Mouse (Mus musculus): Measurements from ENCODE around the gene Cdh15. TPM values are rescaled to one million over a fixed set of nuclear protein-coding genes. Genes with fewer than 3 reads are reported as not detected.

The Cdh15 gene
- polyA plus RNA-seq, 2 experiments = 23.6 to 27.1 TPM

- Histone ChIP-seq H3K9me3 (ENCODE audit: control insufficient read depth, low read length) (no peaks in the 10 kb centered on the region), H3K4me2 (replicated peaks; ENCODE audit: low read depth, low read length, severe bottlenecking) (no peak overlapping the region), H3K27me3 (ENCODE audit: control insufficient read depth, insufficient read depth, low read length) (no peaks in the 10 kb centered on the region), H3K9ac (ENCODE audit: low read depth, low read length, severe bottlenecking) (no peak overlapping the region), H3K4me3 (replicated peaks; ENCODE audit: low read length) (no peak overlapping the region), H3K4me1 (ENCODE audit: control insufficient read depth, insufficient read depth, low read length) (peaks cover 4% of the 10 kb centered on the region), H3K27ac (replicated peaks; ENCODE audit: low read depth, low read length) (no peak overlapping the region), H3K36me3 (ENCODE audit: control insufficient read depth, insufficient read depth, low read length) (no peaks in the 10 kb centered on the region)
- WGBS = 76% methylated on average over 12 of the region's 12 CpGs
- no peak for TF ChIP-seq POLR2A (IDR thresholded peaks at IDR 0.05; ENCODE audit: borderline replicate concordance, extremely low read depth, insufficient read depth, insufficient read length)
- no peak for ATAC-seq (ENCODE audit: low FRiP score, low read depth)
- no peak for DNase-seq (ENCODE audit: low spot score)
Observed at GRCm38 (mm10) chr8:122851692-122852545, 4.2 kb downstream of the Cdh15 start.

- H3K27me3 ChIP-seq (ENCODE audit: control insufficient read depth, insufficient read depth, low read length) = no peaks in the 10 kb centered on the region
- H3K4me3 ChIP-seq (replicated peaks; ENCODE audit: low read length) = no peak overlapping the region
- no peak overlapping the region for H3K4me2 ChIP-seq (replicated peaks; ENCODE audit: low read depth, low read length, severe bottlenecking)
- 83% methylated on average over 1 of the region's 1 CpGs for WGBS
- no peak overlapping the region for H3K27ac ChIP-seq (replicated peaks; ENCODE audit: low read depth, low read length)
- H3K9ac ChIP-seq (ENCODE audit: low read depth, low read length, severe bottlenecking) = no peak overlapping the region
- TF ChIP-seq POLR2A (IDR thresholded peaks at IDR 0.05; ENCODE audit: borderline replicate concordance, extremely low read depth, insufficient read depth, insufficient read length) = no peak
- DNase-seq (ENCODE audit: low spot score) = no peak
- H3K36me3 ChIP-seq (ENCODE audit: control insufficient read depth, insufficient read depth, low read length) = no peaks in the 10 kb centered on the region
- H3K4me1 ChIP-seq (ENCODE audit: control insufficient read depth, insufficient read depth, low read length) = peaks cover 4% of the 10 kb centered on the region
- H3K9me3 ChIP-seq (ENCODE audit: control insufficient read depth, low read length) = no peaks in the 10 kb centered on the region
- ATAC-seq (ENCODE audit: low FRiP score, low read depth) = no peak
Observed at GRCm38 (mm10) chr8:122852546-122852905, 4.8 kb downstream of the Cdh15 start.

GRCm38 (mm10) chr8:122853340-122853771 lies 5.6 kb downstream of the Cdh15 start:
- peaks cover 4% of the 10 kb centered on the region for H3K4me1 ChIP-seq (ENCODE audit: control insufficient read depth, insufficient read depth, low read length)
- ATAC-seq (ENCODE audit: low FRiP score, low read depth) (no peak), DNase-seq (ENCODE audit: low spot score) (no peak)
- no peaks in the 10 kb centered on the region for H3K9me3 ChIP-seq (ENCODE audit: control insufficient read depth, low read length)
- no peaks in the 10 kb centered on the region for H3K27me3 ChIP-seq (ENCODE audit: control insufficient read depth, insufficient read depth, low read length)
- TF ChIP-seq POLR2A (IDR thresholded peaks at IDR 0.05; ENCODE audit: borderline replicate concordance, extremely low read depth, insufficient read depth, insufficient read length) = no peak
- no peak overlapping the region for H3K27ac ChIP-seq (replicated peaks; ENCODE audit: low read depth, low read length)
- H3K4me2 ChIP-seq (replicated peaks; ENCODE audit: low read depth, low read length, severe bottlenecking) = no peak overlapping the region
- no peaks in the 10 kb centered on the region for H3K36me3 ChIP-seq (ENCODE audit: control insufficient read depth, insufficient read depth, low read length)
- no peak overlapping the region for H3K9ac ChIP-seq (ENCODE audit: low read depth, low read length, severe bottlenecking)
- 26% methylated on average over 11 of the region's 11 CpGs for WGBS
- no peak overlapping the region for H3K4me3 ChIP-seq (replicated peaks; ENCODE audit: low read length)

- H3K9ac ChIP-seq (ENCODE audit: low read depth, low read length, severe bottlenecking) = no peak overlapping the region
- H3K27me3 ChIP-seq (ENCODE audit: control insufficient read depth, insufficient read depth, low read length) = no peaks in the 10 kb centered on the region
- H3K9me3 ChIP-seq (ENCODE audit: control insufficient read depth, low read length) = no peaks in the 10 kb centered on the region
- no peak overlapping the region for H3K4me2 ChIP-seq (replicated peaks; ENCODE audit: low read depth, low read length, severe bottlenecking)
- DNase-seq (ENCODE audit: low spot score) = no peak
- peaks cover 4% of the 10 kb centered on the region for H3K4me1 ChIP-seq (ENCODE audit: control insufficient read depth, insufficient read depth, low read length)
- no peak overlapping the region for H3K4me3 ChIP-seq (replicated peaks; ENCODE audit: low read length)
- 74% methylated on average over 7 of the region's 7 CpGs for WGBS
- H3K36me3 ChIP-seq (ENCODE audit: control insufficient read depth, insufficient read depth, low read length) = no peaks in the 10 kb centered on the region
- H3K27ac ChIP-seq (replicated peaks; ENCODE audit: low read depth, low read length) = no peak overlapping the region
- no peak for TF ChIP-seq POLR2A (IDR thresholded peaks at IDR 0.05; ENCODE audit: borderline replicate concordance, extremely low read depth, insufficient read depth, insufficient read length)
- no peak for ATAC-seq (ENCODE audit: low FRiP score, low read depth)
Observed at GRCm38 (mm10) chr8:122854388-122854787, 6.6 kb downstream of the Cdh15 start.

- no peak overlapping the region for H3K4me2 ChIP-seq (replicated peaks; ENCODE audit: low read depth, low read length, severe bottlenecking)
- H3K36me3 ChIP-seq (ENCODE audit: control insufficient read depth, insufficient read depth, low read length) = no peaks in the 10 kb centered on the region
- H3K9ac ChIP-seq (ENCODE audit: low read depth, low read length, severe bottlenecking) = no peak overlapping the region
- H3K4me3 ChIP-seq (replicated peaks; ENCODE audit: low read length) = no peak overlapping the region
- ATAC-seq (ENCODE audit: low FRiP score, low read depth) (no peak), DNase-seq (ENCODE audit: low spot score) (no peak)
- no peaks in the 10 kb centered on the region for H3K27me3 ChIP-seq (ENCODE audit: control insufficient read depth, insufficient read depth, low read length)
- 81% methylated on average over 4 of the region's 4 CpGs for WGBS
- peaks cover 4% of the 10 kb centered on the region for H3K4me1 ChIP-seq (ENCODE audit: control insufficient read depth, insufficient read depth, low read length)
- no peaks in the 10 kb centered on the region for H3K9me3 ChIP-seq (ENCODE audit: control insufficient read depth, low read length)
- H3K27ac ChIP-seq (replicated peaks; ENCODE audit: low read depth, low read length) = no peak overlapping the region
- TF ChIP-seq POLR2A (IDR thresholded peaks at IDR 0.05; ENCODE audit: borderline replicate concordance, extremely low read depth, insufficient read depth, insufficient read length) = no peak
Observed at GRCm38 (mm10) chr8:122855123-122855522, 7.4 kb downstream of the Cdh15 start.

All from limb, embryonic 14.5 days (tissue).